Mouse (Mus musculus) olfactory bulb, adult 2 months (tissue): Measurements from ENCODE around the gene Nvl.

Experiments used
- CTCF ChIP-seq: fragments of 200-500 bp; IDR thresholded peaks from 2 replicates; pipeline ENCODE4 v1.5.1; 2012; ENCODE audit warnings: low read depth, mild to moderate bottlenecking, low read length, moderate library complexity; ENCODE audit not compliant: insufficient read depth
- POLR2A ChIP-seq: fragments of 200-500 bp; IDR thresholded peaks from 2 replicates; pipeline ENCODE4 v1.6.1; 2012; ENCODE audit warnings: mild to moderate bottlenecking, low read depth, low read length, moderate library complexity; ENCODE audit not compliant: insufficient read depth

- TF ChIP-seq CTCF (no peak), POLR2A (peak; percentile 41; the same call in 1 of the 2 replicates)
Measured at GRCm38 (mm10) chr1:181143950-181144836, at the start of gene Nvl, which contains the start of gene Cnih4.
